Mouse (Mus musculus): ENCODE measurements around the gene Mdh1.

Gene Mdh1

GRCm38 (mm10) chr11:21571700-21572381 lies at the start of gene Mdh1, which contains the start of gene Wdpcp:
Mdh1 (minus strand) TSS chr11:21572367.
Wdpcp (plus strand) TSS chr11:21572235.
- peak; percentile 79 for DNase-seq (ENCODE audit: low spot score)

GRCm38 (mm10) chr11:21615915-21616314 lies 43.7 kb upstream of the Mdh1 start:
- DNase-seq (ENCODE audit: low spot score), result no peak

GRCm38 (mm10) chr11:21602497-21602896 lies 30.3 kb upstream of the Mdh1 start:
- no peak for DNase-seq (ENCODE audit: low spot score)

- DNase-seq (ENCODE audit: low spot score), result no peak
These were observed 11.1 kb upstream of the Mdh1 start for GRCm38 (mm10) chr11:21583286-21583685.

GRCm38 (mm10) chr11:21581472-21581871 lies 9.3 kb upstream of the Mdh1 start:
- no peak for DNase-seq (ENCODE audit: low spot score)

- no peak for DNase-seq (ENCODE audit: low spot score)
These were observed 1.2 kb downstream of the Mdh1 start for GRCm38 (mm10) chr11:21570973-21571372.

- DNase-seq (ENCODE audit: low spot score), result no peak
These were observed 2.1 kb downstream of the Mdh1 start for GRCm38 (mm10) chr11:21570109-21570474.

GRCm38 (mm10) chr11:21569456-21570108 lies 2.6 kb downstream of the Mdh1 start:
- DNase-seq (ENCODE audit: low spot score), result no peak

- DNase-seq (ENCODE audit: low spot score), result no peak
These were observed 3.2 kb downstream of the Mdh1 start for GRCm38 (mm10) chr11:21569002-21569401.

GRCm38 (mm10) chr11:21567733-21568132 lies 4.4 kb downstream of the Mdh1 start:
- no peak for DNase-seq (ENCODE audit: low spot score)

GRCm38 (mm10) chr11:21566934-21567333 lies 5.2 kb downstream of the Mdh1 start:
- DNase-seq (ENCODE audit: low spot score), result no peak

- no peak for DNase-seq (ENCODE audit: low spot score)
These were observed 7.3 kb downstream of the Mdh1 start for GRCm38 (mm10) chr11:21564681-21565405.

- no peak for DNase-seq (ENCODE audit: low spot score)
These were observed 8.4 kb downstream of the Mdh1 start for GRCm38 (mm10) chr11:21563617-21564325.

GRCm38 (mm10) chr11:21561347-21561746 lies 10.8 kb downstream of the Mdh1 start:
- DNase-seq (ENCODE audit: low spot score), result no peak

GRCm38 (mm10) chr11:21559727-21560126 lies 12.4 kb downstream of the Mdh1 start:
- no peak for DNase-seq (ENCODE audit: low spot score)

- DNase-seq (ENCODE audit: low spot score), result no peak
These were observed 20.1 kb downstream of the Mdh1 start for GRCm38 (mm10) chr11:21552049-21552448.

GRCm38 (mm10) chr11:21550222-21551173 lies 21.7 kb downstream of the Mdh1 start:
- DNase-seq (ENCODE audit: low spot score), result no peak

- no peak for DNase-seq (ENCODE audit: low spot score)
These were observed 22.4 kb downstream of the Mdh1 start for GRCm38 (mm10) chr11:21549754-21550153.

GRCm38 (mm10) chr11:21549052-21549451 lies 23.1 kb downstream of the Mdh1 start:
- DNase-seq (ENCODE audit: low spot score), result no peak

- DNase-seq (ENCODE audit: low spot score), result no peak
These were observed 24.6 kb downstream of the Mdh1 start for GRCm38 (mm10) chr11:21547518-21547917.

GRCm38 (mm10) chr11:21546671-21547070 lies 25.5 kb downstream of the Mdh1 start:
- DNase-seq (ENCODE audit: low spot score), result no peak

All from spleen, adult 12 weeks (tissue).